Mouse (Mus musculus) stomach, postnatal 0 days (tissue): ENCODE results near the gene Bcat1. TPM values are rescaled to one million over a fixed set of nuclear protein-coding genes. Genes with fewer than 3 reads are reported as not detected.
A peak's percentile ranks its signal among the peaks of the same experiment; 100 is the strongest.

Experiments used
- ATAC-seq: fragments of 200-750 bp; cut with Nextera tagmentation; 2 replicates; pipeline ENCODE4 v1.8.0; 2017; ENCODE audit not compliant: low FRiP score, low TSS enrichment
- DNase-seq: peaks from one replicate; pipeline ENCODE4 v3.0.0-alpha.2; 2016; ENCODE audit warnings: low spot score
- H3K27ac ChIP-seq: fragments of 300-500 bp; sonication (generic); replicated peaks from 2 replicates; pipeline ENCODE4 v1.5.1; 2014; ENCODE audit warnings: mild to moderate bottlenecking, control low read depth
- H3K27me3 ChIP-seq: fragments of 300-500 bp; sonication (generic); 2 replicates; pipeline ENCODE4 v1.6.1; 2014; ENCODE audit warnings: low read length; ENCODE audit not compliant: control insufficient read depth, insufficient read depth
- H3K36me3 ChIP-seq: fragments of 300-500 bp; sonication (generic); 2 replicates; pipeline ENCODE4 v1.6.1; 2014; ENCODE audit warnings: low read length, mixed read lengths; ENCODE audit not compliant: control insufficient read depth, insufficient read depth
- H3K4me1 ChIP-seq: fragments of 300-500 bp; sonication (generic); replicated peaks from 2 replicates; pipeline ENCODE4 v1.6.1; 2014; ENCODE audit warnings: antibody characterized with exemption; ENCODE audit not compliant: control insufficient read depth, insufficient read depth
- H3K4me2 ChIP-seq: fragments of 300-500 bp; sonication (generic); replicated peaks from 2 replicates; pipeline ENCODE4 v1.6.1; 2014; ENCODE audit warnings: low read depth, mild to moderate bottlenecking, control low read depth, moderate library complexity
- H3K4me3 ChIP-seq: fragments of 300-500 bp; sonication (generic); 2 replicates; pipeline ENCODE4 v1.5.1; 2014; ENCODE audit warnings: low read depth, low read length, control low read depth
- H3K9ac ChIP-seq: fragments of 300-500 bp; sonication (generic); 2 replicates; pipeline ENCODE4 v1.6.1; 2014; ENCODE audit warnings: mild to moderate bottlenecking, low read length, control low read depth, mixed read lengths
- H3K9me3 ChIP-seq: fragments of 300-500 bp; sonication (generic); 2 replicates; pipeline ENCODE4 v1.6.1; 2016; ENCODE audit warnings: low read length; ENCODE audit not compliant: control insufficient read depth
- CTCF ChIP-seq: IDR thresholded peaks from 2 replicates; pipeline ENCODE4 v1.5.1; 2016; ENCODE audit warnings: antibody characterized with exemption, low read depth, mild to moderate bottlenecking, moderate library complexity
- EP300 ChIP-seq: optimal IDR thresholded peaks from 2 replicates; pipeline ENCODE3; 2016; ENCODE audit warnings: antibody characterized with exemption
- WGBS: fragments of 180-500 bp; shearing (Covaris S2); extraction: QIAGEN DNeasy Blood & Tissue Kit; methylation state at CpG from one replicate; pipeline ENCODE4 v1.1.7; 2014; 5-methylcytosine and 5-hydroxymethylcytosine counted together
- polyA plus RNA-seq: library from polyadenylated mRNA; unstranded; fragments of >200 nt; fragmentation: Nextera tagmentation; extraction: Ambion mirVana; gene quantifications from 2 replicates; pipeline ENCODE4 v1.2.1, GENCODE M21; 2015

Gene Bcat1
- polyA plus RNA-seq, 1 experiment from 2014 or later: 7.4 TPM

DNA sequence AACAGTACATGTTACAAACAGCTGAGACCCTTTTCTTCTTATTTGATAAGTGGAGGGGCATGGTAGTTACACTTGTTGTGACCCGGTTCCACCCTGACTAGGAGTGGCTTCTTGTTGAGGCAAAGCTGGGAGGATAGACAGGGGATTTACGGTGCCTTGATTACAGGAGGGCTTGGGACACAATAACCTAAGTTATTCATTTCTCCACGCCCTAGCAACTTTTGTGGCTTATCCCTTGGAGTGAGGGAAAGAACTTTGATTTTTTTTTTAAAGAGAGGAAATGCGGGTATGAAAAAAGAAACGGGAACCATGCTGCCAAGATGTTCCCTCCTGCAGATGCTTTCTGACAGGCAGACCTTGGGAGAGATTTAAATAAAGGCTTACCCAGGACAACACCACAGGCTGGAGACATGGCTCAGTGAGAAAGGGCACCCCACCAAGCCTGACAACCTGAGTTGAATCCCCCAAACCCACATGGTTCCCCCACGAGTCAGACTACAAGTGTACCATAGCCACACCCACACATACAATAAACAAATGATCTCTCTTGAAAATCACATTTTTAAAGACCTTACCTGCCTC lies 20.6 kb downstream of the Bcat1 start:
- no peak for DNase-seq
- H3K36me3 ChIP-seq: no peaks in the 10 kb centered on the region
- no peaks in the 10 kb centered on the region for H3K27me3 ChIP-seq
- H3K4me2 ChIP-seq: no peak overlapping the region
- H3K4me1 ChIP-seq: no peaks in the 10 kb centered on the region
- no peak for ATAC-seq
- H3K9me3 ChIP-seq: no peaks in the 10 kb centered on the region
- H3K9ac ChIP-seq: no peak overlapping the region
- WGBS: 52% methylated on average over 6 of the region's 6 CpGs
- TF ChIP-seq EP300: no peak
- no peak for TF ChIP-seq CTCF
- H3K27ac ChIP-seq: 0 out of 2 replicates have a peak overlapping the region, but pooled peaks have one; percentile 1
- no peak overlapping the region for H3K4me3 ChIP-seq

DNA sequence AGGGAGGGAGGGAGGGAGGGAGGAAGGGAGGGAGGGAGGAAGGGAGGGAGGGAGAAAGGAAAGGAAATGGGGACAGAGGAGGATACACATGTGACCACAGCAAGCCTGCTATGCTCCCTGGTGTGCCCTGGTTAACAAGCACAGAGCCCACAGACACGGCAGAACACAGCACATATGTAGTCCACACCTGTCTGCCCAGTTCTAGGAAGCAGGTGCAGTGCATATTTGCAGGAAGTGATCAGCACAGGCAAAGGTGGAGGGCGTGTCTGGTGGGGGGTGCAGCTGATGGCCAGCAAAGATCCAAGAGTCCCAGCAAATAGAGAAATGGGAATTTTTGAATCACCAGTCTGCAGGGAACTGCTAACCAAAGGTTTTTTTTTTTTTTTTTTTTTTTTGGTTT lies 23.3 kb downstream of the Bcat1 start:
- peak; percentile 74 for ATAC-seq
- Histone ChIP-seq H3K36me3 (no peaks in the 10 kb centered on the region), H3K27me3 (no peaks in the 10 kb centered on the region), H3K4me1 (no peaks in the 10 kb centered on the region), H3K9me3 (no peaks in the 10 kb centered on the region), H3K9ac (no peak overlapping the region), H3K4me3 (no peak overlapping the region), H3K27ac (no peak overlapping the region), H3K4me2 (no peak overlapping the region)
- peak; percentile 46 for DNase-seq
- no peak for TF ChIP-seq CTCF
- no peak for TF ChIP-seq EP300
- 65% methylated on average over 2 of the region's 2 CpGs for WGBS

DNA sequence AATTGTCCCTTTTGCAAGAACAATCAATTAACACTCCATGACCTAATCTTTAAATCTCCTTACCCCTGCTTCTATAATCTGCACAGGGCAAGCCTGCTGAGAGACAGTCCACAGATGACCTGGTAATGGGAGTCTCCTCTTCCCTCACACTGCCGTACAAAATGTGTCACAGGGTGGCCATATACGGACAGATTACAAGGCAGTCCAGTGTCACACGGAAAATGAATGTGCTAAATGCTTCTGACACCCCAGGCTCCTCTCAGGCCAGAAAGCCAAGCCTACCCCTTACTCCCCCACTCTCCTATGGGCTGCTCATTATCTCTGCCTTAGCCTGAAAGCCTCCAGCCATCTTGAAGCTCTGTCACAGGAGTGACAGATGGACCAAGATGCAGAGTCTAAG lies 25.1 kb downstream of the Bcat1 start:
- WGBS: 58% methylated on average over 3 of the region's 3 CpGs
- H3K36me3 ChIP-seq: no peaks in the 10 kb centered on the region
- no peaks in the 10 kb centered on the region for H3K4me1 ChIP-seq
- ATAC-seq (no peak), DNase-seq (no peak)
- H3K9me3 ChIP-seq: no peaks in the 10 kb centered on the region
- H3K9ac ChIP-seq: no peak overlapping the region
- no peak overlapping the region for H3K4me2 ChIP-seq
- no peak overlapping the region for H3K27ac ChIP-seq
- no peak overlapping the region for H3K4me3 ChIP-seq
- TF ChIP-seq CTCF (no peak), EP300 (no peak)
- H3K27me3 ChIP-seq: no peaks in the 10 kb centered on the region

DNA sequence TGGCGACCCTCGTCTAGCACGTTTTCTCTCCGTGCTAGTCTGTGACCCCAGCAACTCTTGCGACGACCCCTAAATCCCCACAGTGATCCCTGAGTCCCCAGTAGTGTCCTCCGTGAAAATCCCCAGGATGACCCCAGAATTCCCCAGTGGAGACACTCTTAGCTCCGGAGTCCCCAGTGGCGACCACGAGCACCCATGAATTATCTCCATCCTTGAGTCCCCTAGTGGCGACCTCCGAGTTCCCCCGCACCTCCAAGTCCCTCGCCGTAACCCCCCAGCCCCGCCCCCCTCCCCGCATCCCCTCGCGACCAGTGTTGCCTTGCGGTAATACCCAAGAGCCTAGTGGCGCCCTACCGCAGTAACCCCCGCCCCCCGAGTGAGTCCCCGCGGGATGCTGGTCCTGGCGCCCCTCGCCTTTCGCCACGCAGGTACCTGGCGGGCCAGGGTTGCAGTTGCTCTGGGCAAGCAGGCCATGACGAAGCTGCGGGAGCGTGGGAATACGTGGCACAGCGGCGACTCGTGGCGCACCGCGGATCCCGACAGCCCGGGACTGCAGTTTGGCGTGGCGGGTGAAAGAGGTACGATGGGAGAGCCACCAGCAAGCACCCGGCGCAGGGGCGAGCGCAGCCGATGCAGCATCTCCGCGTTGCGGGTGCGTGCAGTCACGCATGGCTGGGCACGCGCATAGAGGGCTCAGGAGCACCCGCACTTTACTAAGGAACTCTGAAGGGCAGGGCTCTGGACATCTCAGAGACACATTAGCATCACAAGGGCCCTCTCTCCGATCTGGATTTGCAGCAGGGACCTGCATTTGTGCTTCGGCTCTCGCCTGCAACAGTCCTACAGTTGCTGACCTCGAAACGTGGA lies 27.6 kb downstream of the Bcat1 start:
- peak; percentile 23 for DNase-seq
- ATAC-seq: no peak
- no peak overlapping the region for H3K9ac ChIP-seq

DNA sequence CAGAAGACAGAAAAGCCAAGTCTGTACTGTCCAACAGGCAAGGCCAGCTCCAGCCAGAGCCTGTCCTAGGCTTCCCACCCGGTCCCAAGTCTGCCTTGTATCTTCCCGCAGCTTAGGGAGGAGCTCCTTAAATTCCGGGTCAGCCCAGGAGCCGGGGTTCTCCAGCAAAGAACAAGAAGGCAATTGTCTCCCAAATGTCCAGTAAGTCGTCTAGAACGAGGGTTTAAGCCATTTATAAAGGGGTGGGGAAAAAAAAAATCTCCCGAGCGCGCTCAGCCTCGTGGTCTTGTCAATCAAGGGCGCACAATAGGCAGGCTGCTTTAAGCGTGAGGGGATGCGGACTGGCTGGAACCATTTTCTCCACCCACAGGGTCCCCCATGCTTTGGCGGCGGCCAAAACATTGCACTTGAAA lies 28.5 kb downstream of the Bcat1 start:
- H3K9ac ChIP-seq: no peak overlapping the region
- H3K36me3 ChIP-seq: no peaks in the 10 kb centered on the region
- peak overlapping the region; percentile 73 for H3K4me2 ChIP-seq
- WGBS: 23% methylated on average over 15 of the region's 15 CpGs
- no peak for ATAC-seq
- H3K9me3 ChIP-seq: no peaks in the 10 kb centered on the region
- H3K27me3 ChIP-seq: no peaks in the 10 kb centered on the region
- TF ChIP-seq EP300 (no peak), CTCF (no peak)
- peak overlapping the region; percentile 39 for H3K4me3 ChIP-seq
- no peaks in the 10 kb centered on the region for H3K4me1 ChIP-seq
- DNase-seq: no peak
- H3K27ac ChIP-seq: no peak overlapping the region

More for the DNA sequence above, 27.6 kb downstream of the Bcat1 start:
- H3K4me2 ChIP-seq: peak overlapping the region; percentile 73
- no peak overlapping the region for H3K27ac ChIP-seq
- no peaks in the 10 kb centered on the region for H3K4me1 ChIP-seq
- 4% methylated on average over 64 of the region's 64 CpGs for WGBS
- H3K27me3 ChIP-seq: no peaks in the 10 kb centered on the region
- TF ChIP-seq CTCF (peak; percentile 23; the same call in 1 of the 2 replicates), EP300 (no peak)
- no peaks in the 10 kb centered on the region for H3K9me3 ChIP-seq
- H3K4me3 ChIP-seq: peak overlapping the region; percentile 39
- H3K36me3 ChIP-seq: no peaks in the 10 kb centered on the region
